Mouse (Mus musculus) yolk sac, embryonic 10.5 days (tissue): ENCODE measurements at regions not wholly inside any gene's neighbourhood (a gene's known extent, or its start where the extent isn't known, plus 50 kb on each side); places are given as distances from the start of the nearest gene placed in this dataset.

Source experiments
- DNase-seq: peaks from one replicate; pipeline ENCODE4 v3.0.0-alpha.2; 2017; ENCODE audit warnings: low spot score

- no peak for DNase-seq
These were observed 75.7 kb downstream of the Ankrd16 start for GRCm38 (mm10) chr2:11853210-11853973.

GRCm38 (mm10) chr2:11869983-11870382 is 92.3 kb downstream of the Ankrd16 start:
- DNase-seq = no peak

GRCm38 (mm10) chr2:11880005-11880404 is 102.3 kb downstream of the Ankrd16 start:
- no peak for DNase-seq

- no peak for DNase-seq
These were observed 117.3 kb downstream of the Ankrd16 start for GRCm38 (mm10) chr2:11894792-11895568.

- DNase-seq = no peak
These were observed 122.3 kb downstream of the Ankrd16 start for GRCm38 (mm10) chr2:11899698-11900660.

- DNase-seq = peak; percentile 47
These were observed 137.1 kb downstream of the Ankrd16 start for GRCm38 (mm10) chr2:11914782-11915181.

- no peak for DNase-seq
These were observed 139.7 kb downstream of the Ankrd16 start for GRCm38 (mm10) chr2:11917373-11917772.

- DNase-seq = no peak
These were observed 140.4 kb downstream of the Ankrd16 start for GRCm38 (mm10) chr2:11918070-11918469.

GRCm38 (mm10) chr2:11960777-11961176 is 183.1 kb downstream of the Ankrd16 start:
- no peak for DNase-seq

GRCm38 (mm10) chr2:11965374-11965773 is 187.7 kb downstream of the Ankrd16 start:
- DNase-seq = no peak

GRCm38 (mm10) chr2:11967001-11967400 is 189.3 kb downstream of the Ankrd16 start:
- no peak for DNase-seq

- no peak for DNase-seq
These were observed 194.3 kb downstream of the Ankrd16 start for GRCm38 (mm10) chr2:11971972-11972371.

GRCm38 (mm10) chr2:12001938-12002899 is 224.5 kb downstream of the Ankrd16 start:
- no peak for DNase-seq

- no peak for DNase-seq
These were observed 226.7 kb downstream of the Ankrd16 start for GRCm38 (mm10) chr2:12004330-12004729.

- no peak for DNase-seq
These were observed 229.5 kb downstream of the Ankrd16 start for GRCm38 (mm10) chr2:12007201-12007600.

GRCm38 (mm10) chr2:12011441-12011840 is 233.8 kb downstream of the Ankrd16 start:
- DNase-seq = peak; percentile 22

GRCm38 (mm10) chr2:12019607-12020006 is 241.9 kb downstream of the Ankrd16 start:
- no peak for DNase-seq

- peak; percentile 38 for DNase-seq
These were observed 245.9 kb downstream of the Ankrd16 start for GRCm38 (mm10) chr2:12023402-12024111.

GRCm38 (mm10) chr2:12026220-12026619 is 248.5 kb downstream of the Ankrd16 start:
- DNase-seq = no peak
